Mouse (Mus musculus): ENCODE data around the gene Ankrd31. TPM values are rescaled to one million over a fixed set of nuclear protein-coding genes. Genes with fewer than 3 reads are reported as not detected.
"Not testable (repeated sequence)": the region's sequence is repeated elsewhere in the genome, so short reads cannot be mapped to it uniquely, and the experiment has no call there.

Ankrd31 gene
- total RNA-seq (2017), result not detected in 2 replicates

- ATAC-seq (replicated peaks; ENCODE audit: low read depth, poor library complexity, severe bottlenecking), result no peak
Measured at GRCm38 (mm10) chr13:96748109-96748845, at the start of gene Ankrd31. TSS of gene Ankrd31 (plus strand) at chr13:96748272.

GRCm38 (mm10) chr13:96702567-96703278 is 45.3 kb upstream of the Ankrd31 start:
- no peak for ATAC-seq (replicated peaks; ENCODE audit: low read depth, poor library complexity, severe bottlenecking)

- no peak for ATAC-seq (replicated peaks; ENCODE audit: low read depth, poor library complexity, severe bottlenecking)
Measured at GRCm38 (mm10) chr13:96709269-96710233, 38.5 kb upstream of the Ankrd31 start.

- ATAC-seq (replicated peaks; ENCODE audit: low read depth, poor library complexity, severe bottlenecking), result no peak
Measured at GRCm38 (mm10) chr13:96716311-96716710, 31.8 kb upstream of the Ankrd31 start.

GRCm38 (mm10) chr13:96717821-96718220 is 30.3 kb upstream of the Ankrd31 start:
- ATAC-seq (replicated peaks; ENCODE audit: low read depth, poor library complexity, severe bottlenecking), result no peak

GRCm38 (mm10) chr13:96720003-96720402 is 28.1 kb upstream of the Ankrd31 start:
- ATAC-seq (replicated peaks; ENCODE audit: low read depth, poor library complexity, severe bottlenecking), result no peak

- no peak for ATAC-seq (replicated peaks; ENCODE audit: low read depth, poor library complexity, severe bottlenecking)
Measured at GRCm38 (mm10) chr13:96728289-96728688, 19.8 kb upstream of the Ankrd31 start.

GRCm38 (mm10) chr13:96729146-96729545 is 18.9 kb upstream of the Ankrd31 start:
- ATAC-seq (replicated peaks; ENCODE audit: low read depth, poor library complexity, severe bottlenecking), result no peak

GRCm38 (mm10) chr13:96730116-96730515 is 18.0 kb upstream of the Ankrd31 start:
- no peak for ATAC-seq (replicated peaks; ENCODE audit: low read depth, poor library complexity, severe bottlenecking)

- no peak for ATAC-seq (replicated peaks; ENCODE audit: low read depth, poor library complexity, severe bottlenecking)
Measured at GRCm38 (mm10) chr13:96735175-96735574, 12.9 kb upstream of the Ankrd31 start.

GRCm38 (mm10) chr13:96740159-96740558 is 7.9 kb upstream of the Ankrd31 start:
- ATAC-seq (replicated peaks; ENCODE audit: low read depth, poor library complexity, severe bottlenecking), result no peak

- peak; percentile 29 for ATAC-seq (replicated peaks; ENCODE audit: low read depth, poor library complexity, severe bottlenecking)
Measured at GRCm38 (mm10) chr13:96742871-96743270, 5.2 kb upstream of the Ankrd31 start.

- no peak for ATAC-seq (replicated peaks; ENCODE audit: low read depth, poor library complexity, severe bottlenecking)
Measured at GRCm38 (mm10) chr13:96746055-96746454, 2.0 kb upstream of the Ankrd31 start.

GRCm38 (mm10) chr13:96749859-96750258 is 1.8 kb downstream of the Ankrd31 start:
- ATAC-seq (replicated peaks; ENCODE audit: low read depth, poor library complexity, severe bottlenecking), result no peak

- peak; percentile 56; the same call in 1 of the 2 replicates for ATAC-seq (replicated peaks; ENCODE audit: low read depth, poor library complexity, severe bottlenecking)
Measured at GRCm38 (mm10) chr13:96760848-96761247, 12.8 kb downstream of the Ankrd31 start.

- ATAC-seq (replicated peaks; ENCODE audit: low read depth, poor library complexity, severe bottlenecking), result not testable (repeated sequence)
Measured at GRCm38 (mm10) chr13:96786071-96786470, 38.0 kb downstream of the Ankrd31 start.

GRCm38 (mm10) chr13:96793451-96793850 is 45.4 kb downstream of the Ankrd31 start:
- ATAC-seq (replicated peaks; ENCODE audit: low read depth, poor library complexity, severe bottlenecking), result no peak

- no peak for ATAC-seq (replicated peaks; ENCODE audit: low read depth, poor library complexity, severe bottlenecking)
Measured at GRCm38 (mm10) chr13:96795301-96795700, 47.2 kb downstream of the Ankrd31 start.

- ATAC-seq (replicated peaks; ENCODE audit: low read depth, poor library complexity, severe bottlenecking), result no peak
Measured at GRCm38 (mm10) chr13:96797500-96797899, 49.4 kb downstream of the Ankrd31 start.

GRCm38 (mm10) chr13:96849752-96850151 is 101.7 kb downstream of the Ankrd31 start:
- no peak for ATAC-seq (replicated peaks; ENCODE audit: low read depth, poor library complexity, severe bottlenecking)
